Mouse (Mus musculus): Measurements from ENCODE around the gene Tars2. TPM values are rescaled to one million over a fixed set of nuclear protein-coding genes. Genes with fewer than 3 reads are reported as not detected.

Tars2 gene
- polyA plus RNA-seq, 1 experiment from 2014 or later, result 46.6 TPM

- WGBS, result 87% methylated on average over 7 of the region's 7 CpGs
- ATAC-seq, result no peak
- H3K9ac ChIP-seq (ENCODE audit: low read length), result no peak overlapping the region
These were observed 29.6 kb downstream of the Tars2 start for GRCm38 (mm10) chr3:95730431-95730830.

GRCm38 (mm10) chr3:95728906-95729305 lies 31.1 kb downstream of the Tars2 start:
- no peak for DNase-seq (ENCODE audit: low spot score)
- Histone ChIP-seq H3K9ac (ENCODE audit: low read length) (no peak overlapping the region), H3K4me3 (ENCODE audit: low read depth, low read length) (no peak overlapping the region), H3K4me1 (ENCODE audit: control insufficient read depth, insufficient read depth, low read length) (no peaks in the 10 kb centered on the region), H3K9me3 (replicated peaks; ENCODE audit: control insufficient read depth, low read length) (no peaks in the 10 kb centered on the region), H3K36me3 (ENCODE audit: control insufficient read depth, insufficient read depth, low read length) (peaks cover 3% of the 10 kb centered on the region; the same call in 1 of the 2 replicates), H3K27me3 (replicated peaks; ENCODE audit: control insufficient read depth, insufficient read depth, low read length) (no peaks in the 10 kb centered on the region), H3K27ac (ENCODE audit: low read depth, low read length) (no peak overlapping the region), H3K4me2 (ENCODE audit: low read length) (no peak overlapping the region)
- no peak for ATAC-seq
- 79% methylated on average over 2 of the region's 2 CpGs for WGBS

More at GRCm38 (mm10) chr3:95730431-95730830, 29.6 kb downstream of the Tars2 start:
- no peaks in the 10 kb centered on the region for H3K4me1 ChIP-seq (ENCODE audit: control insufficient read depth, insufficient read depth, low read length)
- no peaks in the 10 kb centered on the region for H3K9me3 ChIP-seq (replicated peaks; ENCODE audit: control insufficient read depth, low read length)
- H3K27me3 ChIP-seq (replicated peaks; ENCODE audit: control insufficient read depth, insufficient read depth, low read length), result no peaks in the 10 kb centered on the region
- DNase-seq (ENCODE audit: low spot score), result no peak
- peaks cover 6% of the 10 kb centered on the region; the same call in 1 of the 2 replicates for H3K36me3 ChIP-seq (ENCODE audit: control insufficient read depth, insufficient read depth, low read length)
- no peak overlapping the region for H3K27ac ChIP-seq (ENCODE audit: low read depth, low read length)
- no peak overlapping the region for H3K4me3 ChIP-seq (ENCODE audit: low read depth, low read length)
- H3K4me2 ChIP-seq (ENCODE audit: low read length), result no peak overlapping the region

- no peak overlapping the region for H3K4me3 ChIP-seq (ENCODE audit: low read depth, low read length)
- ATAC-seq (no peak), DNase-seq (ENCODE audit: low spot score) (no peak)
- H3K4me1 ChIP-seq (ENCODE audit: control insufficient read depth, insufficient read depth, low read length), result no peaks in the 10 kb centered on the region
- no peaks in the 10 kb centered on the region for H3K27me3 ChIP-seq (replicated peaks; ENCODE audit: control insufficient read depth, insufficient read depth, low read length)
- H3K4me2 ChIP-seq (ENCODE audit: low read length), result no peak overlapping the region
- no peaks in the 10 kb centered on the region for H3K9me3 ChIP-seq (replicated peaks; ENCODE audit: control insufficient read depth, low read length)
- 74% methylated on average over 7 of the region's 7 CpGs for WGBS
- H3K9ac ChIP-seq (ENCODE audit: low read length), result no peak overlapping the region
- H3K27ac ChIP-seq (ENCODE audit: low read depth, low read length), result no peak overlapping the region
- no peaks in the 10 kb centered on the region for H3K36me3 ChIP-seq (ENCODE audit: control insufficient read depth, insufficient read depth, low read length)
These were observed 33.2 kb downstream of the Tars2 start for GRCm38 (mm10) chr3:95726696-95727358.

DNA sequence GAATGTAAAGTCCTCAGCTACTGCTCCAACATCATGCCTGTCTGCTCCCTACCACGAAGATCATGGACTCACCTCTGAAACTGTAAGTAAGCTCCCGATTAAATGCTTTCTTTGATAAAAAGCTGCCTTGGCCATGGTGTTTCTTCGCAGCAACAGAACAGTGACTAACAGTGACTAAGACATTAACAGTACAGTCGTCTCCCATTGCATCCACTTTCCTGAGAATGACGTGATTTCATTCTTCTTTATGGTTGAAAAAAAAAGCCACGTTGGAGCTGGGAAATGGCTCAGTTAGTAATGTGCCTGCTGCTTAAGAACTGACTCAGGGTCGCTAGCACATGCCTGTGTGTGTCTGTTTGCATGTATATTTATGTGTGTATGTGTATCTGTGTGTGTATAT lies 34.1 kb downstream of the Tars2 start:
- 83% methylated on average over 7 of the region's 7 CpGs for WGBS

GRCm38 (mm10) chr3:95722386-95722785 lies 37.6 kb downstream of the Tars2 start:
- no peak overlapping the region for H3K9ac ChIP-seq (ENCODE audit: low read length)
- no peaks in the 10 kb centered on the region for H3K27me3 ChIP-seq (replicated peaks; ENCODE audit: control insufficient read depth, insufficient read depth, low read length)
- H3K27ac ChIP-seq (ENCODE audit: low read depth, low read length), result no peak overlapping the region
- H3K4me1 ChIP-seq (ENCODE audit: control insufficient read depth, insufficient read depth, low read length), result no peaks in the 10 kb centered on the region
- no peak overlapping the region for H3K4me2 ChIP-seq (ENCODE audit: low read length)
- no peak overlapping the region for H3K4me3 ChIP-seq (ENCODE audit: low read depth, low read length)
- H3K9me3 ChIP-seq (replicated peaks; ENCODE audit: control insufficient read depth, low read length), result no peaks in the 10 kb centered on the region
- ATAC-seq (no peak), DNase-seq (ENCODE audit: low spot score) (no peak)
- 81% methylated on average over 3 of the region's 3 CpGs for WGBS
- no peaks in the 10 kb centered on the region for H3K36me3 ChIP-seq (ENCODE audit: control insufficient read depth, insufficient read depth, low read length)

More for the DNA sequence above, 34.1 kb downstream of the Tars2 start:
- ATAC-seq (no peak), DNase-seq (ENCODE audit: low spot score) (no peak)
- no peak overlapping the region for H3K27ac ChIP-seq (ENCODE audit: low read depth, low read length)
- no peaks in the 10 kb centered on the region for H3K27me3 ChIP-seq (replicated peaks; ENCODE audit: control insufficient read depth, insufficient read depth, low read length)
- H3K9ac ChIP-seq (ENCODE audit: low read length), result no peak overlapping the region
- no peaks in the 10 kb centered on the region for H3K9me3 ChIP-seq (replicated peaks; ENCODE audit: control insufficient read depth, low read length)
- H3K4me3 ChIP-seq (ENCODE audit: low read depth, low read length), result no peak overlapping the region
- no peak overlapping the region for H3K4me2 ChIP-seq (ENCODE audit: low read length)
- no peaks in the 10 kb centered on the region for H3K36me3 ChIP-seq (ENCODE audit: control insufficient read depth, insufficient read depth, low read length)
- no peaks in the 10 kb centered on the region for H3K4me1 ChIP-seq (ENCODE audit: control insufficient read depth, insufficient read depth, low read length)

DNA sequence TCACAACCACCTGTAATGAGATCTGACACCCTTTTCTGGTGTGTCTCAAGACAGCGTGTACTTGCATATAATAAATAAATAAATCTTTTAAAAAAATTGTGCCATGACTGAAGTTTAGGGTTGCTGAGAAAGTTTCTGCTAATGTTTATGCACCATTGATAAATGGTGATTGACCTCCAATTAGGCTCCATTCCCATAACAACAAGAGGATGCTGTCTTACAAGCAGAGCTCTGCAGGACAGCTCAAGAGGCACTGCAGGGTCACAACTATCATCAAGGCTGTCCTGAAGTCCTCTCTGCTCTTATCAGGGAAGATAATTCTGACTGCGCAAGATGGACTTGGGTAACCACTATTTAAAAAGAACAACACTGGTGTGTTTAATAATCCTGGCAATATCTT lies 41.9 kb downstream of the Tars2 start:
- Histone ChIP-seq H3K4me1 (ENCODE audit: control insufficient read depth, insufficient read depth, low read length) (no peaks in the 10 kb centered on the region), H3K27ac (ENCODE audit: low read depth, low read length) (no peak overlapping the region), H3K36me3 (ENCODE audit: control insufficient read depth, insufficient read depth, low read length) (no peaks in the 10 kb centered on the region), H3K4me2 (ENCODE audit: low read length) (no peak overlapping the region), H3K9ac (ENCODE audit: low read length) (no peak overlapping the region), H3K4me3 (ENCODE audit: low read depth, low read length) (no peak overlapping the region), H3K27me3 (replicated peaks; ENCODE audit: control insufficient read depth, insufficient read depth, low read length) (no peaks in the 10 kb centered on the region), H3K9me3 (replicated peaks; ENCODE audit: control insufficient read depth, low read length) (no peaks in the 10 kb centered on the region)
- DNase-seq (ENCODE audit: low spot score) (no peak), ATAC-seq (no peak)
- WGBS, result 99% methylated on average over 2 of the region's 2 CpGs

- Histone ChIP-seq H3K4me3 (ENCODE audit: low read depth, low read length) (no peak overlapping the region), H3K4me2 (ENCODE audit: low read length) (no peak overlapping the region), H3K9ac (ENCODE audit: low read length) (no peak overlapping the region), H3K27me3 (replicated peaks; ENCODE audit: control insufficient read depth, insufficient read depth, low read length) (no peaks in the 10 kb centered on the region), H3K27ac (ENCODE audit: low read depth, low read length) (no peak overlapping the region), H3K36me3 (ENCODE audit: control insufficient read depth, insufficient read depth, low read length) (no peaks in the 10 kb centered on the region), H3K4me1 (ENCODE audit: control insufficient read depth, insufficient read depth, low read length) (no peaks in the 10 kb centered on the region), H3K9me3 (replicated peaks; ENCODE audit: control insufficient read depth, low read length) (no peaks in the 10 kb centered on the region)
- 68% methylated on average over 1 of the region's 1 CpGs for WGBS
- ATAC-seq (no peak), DNase-seq (ENCODE audit: low spot score) (no peak)
These were observed 43.9 kb downstream of the Tars2 start for GRCm38 (mm10) chr3:95716075-95716474.

GRCm38 (mm10) chr3:95709967-95710366 lies 50.0 kb downstream of the Tars2 start:
- Histone ChIP-seq H3K9me3 (replicated peaks; ENCODE audit: control insufficient read depth, low read length) (no peaks in the 10 kb centered on the region), H3K4me2 (ENCODE audit: low read length) (no peak overlapping the region), H3K9ac (ENCODE audit: low read length) (no peak overlapping the region), H3K4me1 (ENCODE audit: control insufficient read depth, insufficient read depth, low read length) (no peaks in the 10 kb centered on the region), H3K36me3 (ENCODE audit: control insufficient read depth, insufficient read depth, low read length) (no peaks in the 10 kb centered on the region), H3K4me3 (ENCODE audit: low read depth, low read length) (no peak overlapping the region), H3K27ac (ENCODE audit: low read depth, low read length) (no peak overlapping the region), H3K27me3 (replicated peaks; ENCODE audit: control insufficient read depth, insufficient read depth, low read length) (no peaks in the 10 kb centered on the region)
- DNase-seq (ENCODE audit: low spot score), result no peak
- no peak for ATAC-seq

DNA sequence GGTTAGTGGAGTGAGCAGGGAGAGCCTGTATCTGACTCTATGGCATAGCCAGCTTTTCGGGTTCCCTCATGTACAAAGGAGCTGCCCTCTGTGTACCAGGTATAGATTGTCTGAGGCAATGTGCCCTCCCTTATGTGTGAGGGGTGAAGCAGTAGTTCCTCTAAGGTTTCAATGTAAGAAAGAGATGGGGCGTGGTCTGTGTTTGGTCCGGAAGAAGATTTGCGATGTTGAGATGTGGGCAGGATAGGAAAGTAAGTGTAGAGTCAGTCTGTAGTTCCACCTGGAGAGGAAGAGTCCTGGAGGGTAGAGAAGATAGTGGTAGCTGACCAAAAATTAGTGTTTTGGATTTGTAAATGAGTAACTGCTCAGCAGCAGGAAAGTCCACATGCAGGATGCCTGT lies 51.0 kb downstream of the Tars2 start:
- Histone ChIP-seq H3K4me1 (ENCODE audit: control insufficient read depth, insufficient read depth, low read length) (no peaks in the 10 kb centered on the region), H3K36me3 (ENCODE audit: control insufficient read depth, insufficient read depth, low read length) (no peaks in the 10 kb centered on the region), H3K4me3 (ENCODE audit: low read depth, low read length) (no peak overlapping the region), H3K27ac (ENCODE audit: low read depth, low read length) (no peak overlapping the region), H3K9ac (ENCODE audit: low read length) (no peak overlapping the region), H3K4me2 (ENCODE audit: low read length) (no peak overlapping the region), H3K9me3 (replicated peaks; ENCODE audit: control insufficient read depth, low read length) (no peaks in the 10 kb centered on the region), H3K27me3 (replicated peaks; ENCODE audit: control insufficient read depth, insufficient read depth, low read length) (no peaks in the 10 kb centered on the region)
- ATAC-seq (no peak), DNase-seq (ENCODE audit: low spot score) (no peak)
- WGBS, result 96% methylated on average over 4 of the region's 4 CpGs
